Mouse (Mus musculus) erythroid progenitor cell, adult 5-6 weeks (primary cell): ENCODE results near the gene Marcksl1. TPM values are rescaled to one million over a fixed set of nuclear protein-coding genes. Genes with fewer than 3 reads are reported as not detected.
"Not testable (repeated sequence)": the region's sequence is repeated elsewhere in the genome, so short reads cannot be mapped to it uniquely, and the experiment has no call there.

Experiments used
- ATAC-seq: replicated peaks from 2 replicates; pipeline ENCODE4 v1.8.0; 2016; ENCODE audit warnings: moderate number of reproducible peaks, mild to moderate bottlenecking, moderate TSS enrichment, inconsistent platforms; ENCODE audit not compliant: poor library complexity, low FRiP score, severe bottlenecking
- total RNA-seq, 2 experiments: library from RNA; stranded (forward) in 1 of 2; stranded (reverse) in 1 of 2; fragments of 150-400 nt in 1 of 2; fragments of 186-747, 209-891 nt in 1 of 2; gene quantifications; 2 replicates each; pipeline versions ENCODE4 v1.2.3 to v1.2.4; 2015 to 2017; ENCODE audit warnings: low replicate concordance in 2 of 2

Gene Marcksl1
- total RNA-seq, 2 experiments from 2014 or later: 10.6 to 13.8 TPM

DNA sequence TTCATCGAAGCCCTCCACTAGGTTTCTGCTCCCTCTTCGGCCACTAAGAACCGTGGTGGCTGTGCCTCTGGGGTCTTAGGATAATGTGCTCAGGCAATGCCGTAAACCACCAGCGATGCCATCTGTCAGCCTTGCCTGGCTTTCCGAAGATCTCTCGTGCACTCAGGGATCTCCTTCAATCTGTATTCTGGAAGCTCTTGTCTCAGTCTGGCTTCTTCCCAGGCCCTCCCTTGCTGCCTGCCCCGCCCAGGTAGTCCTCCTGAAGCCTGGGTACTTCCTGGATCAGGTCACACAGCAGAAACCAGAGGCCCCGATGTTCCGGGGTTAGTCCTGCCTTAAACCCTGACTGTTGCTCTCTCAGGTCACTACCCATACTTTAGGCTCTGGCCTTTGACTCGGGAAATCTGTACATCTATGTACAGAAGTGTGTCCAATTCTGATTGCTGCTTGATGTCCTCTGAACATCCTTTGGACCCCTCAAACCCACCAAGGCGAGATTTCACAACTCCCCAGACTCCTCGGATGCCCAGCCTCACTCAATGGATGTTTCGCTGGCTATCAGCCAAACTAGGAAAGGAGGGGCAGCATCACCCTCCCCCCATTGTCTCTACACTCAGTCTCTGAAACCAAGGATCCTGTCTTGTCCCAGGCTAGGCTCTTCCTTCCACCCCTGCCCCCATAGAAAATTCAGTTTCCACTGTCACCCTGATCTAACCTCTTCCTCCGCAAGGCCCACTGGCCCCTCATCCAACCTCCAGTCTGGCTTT is 4.4 kb upstream of the Marcksl1 start:
- ATAC-seq: no peak

- no peak for ATAC-seq
Measured at GRCm38 (mm10) chr4:129509650-129510049, 3.7 kb upstream of the Marcksl1 start.

GRCm38 (mm10) chr4:129510723-129511412 is 2.5 kb upstream of the Marcksl1 start:
- ATAC-seq: no peak

GRCm38 (mm10) chr4:129511413-129512096 is 1.8 kb upstream of the Marcksl1 start:
- ATAC-seq: no peak

DNA sequence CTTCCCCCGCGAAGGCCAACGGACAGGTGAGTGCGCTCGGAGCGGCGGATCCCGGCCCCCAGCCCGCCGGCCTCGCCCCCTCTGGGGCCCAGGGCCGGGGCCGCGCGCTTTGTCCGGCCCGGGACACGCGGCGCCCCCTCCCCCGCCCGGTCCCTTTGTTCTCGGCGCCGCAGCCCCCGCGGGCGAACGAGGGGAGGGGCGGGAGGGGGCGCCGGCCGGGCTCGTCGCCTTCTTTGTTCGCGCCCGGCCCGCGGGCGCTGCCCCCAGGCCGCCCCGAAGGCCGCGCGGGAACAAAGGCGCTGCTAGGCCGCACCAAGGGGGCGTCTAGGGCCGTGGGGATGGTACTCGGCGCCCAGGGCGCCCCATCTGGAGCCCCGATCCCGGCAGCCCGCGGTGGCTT is 510 bp downstream of the Marcksl1 start:
- no peak for ATAC-seq

GRCm38 (mm10) chr4:129514300-129514898 is 1.0 kb downstream of the Marcksl1 start:
- peak; percentile 51 for ATAC-seq

DNA sequence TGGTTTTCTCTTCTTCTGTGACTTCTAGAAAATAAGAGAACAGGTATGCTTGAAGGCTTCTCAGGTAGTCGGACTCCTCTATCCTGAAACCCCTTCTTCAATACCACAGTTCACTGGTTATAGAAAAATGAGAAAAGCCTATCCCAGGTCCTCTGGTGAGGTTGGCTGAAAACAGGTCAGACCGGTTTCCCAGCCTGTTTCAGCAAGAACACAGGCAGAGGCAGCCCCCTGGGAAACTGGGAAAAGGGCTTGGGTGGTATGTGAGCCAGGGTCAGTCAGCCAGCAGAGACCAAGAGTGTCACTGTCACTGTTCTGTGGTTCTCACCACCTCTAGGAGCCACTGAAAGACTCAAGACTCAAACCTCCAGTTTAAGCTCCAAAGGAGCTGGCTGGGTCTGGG is 3.5 kb downstream of the Marcksl1 start:
- ATAC-seq: no peak

DNA sequence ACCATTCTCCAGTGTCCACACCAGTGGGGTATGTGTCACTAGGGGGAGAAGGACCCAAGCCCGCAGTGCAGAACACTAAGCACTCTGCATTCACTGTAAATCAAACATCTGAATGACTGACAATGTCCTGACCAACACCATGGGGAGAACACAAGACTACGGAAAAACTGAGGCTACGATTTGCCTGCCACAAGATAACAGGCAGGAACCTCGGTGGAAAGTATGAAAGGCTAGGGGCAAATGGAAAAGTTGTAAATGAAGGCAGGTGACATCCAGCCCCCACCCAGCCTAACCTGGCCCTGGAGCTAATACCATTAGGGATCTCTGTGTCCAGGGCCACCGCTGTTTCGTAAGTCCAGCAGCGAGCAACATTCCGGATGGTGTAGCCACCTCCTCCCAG is 5.1 kb downstream of the Marcksl1 start:
- ATAC-seq: no peak

DNA sequence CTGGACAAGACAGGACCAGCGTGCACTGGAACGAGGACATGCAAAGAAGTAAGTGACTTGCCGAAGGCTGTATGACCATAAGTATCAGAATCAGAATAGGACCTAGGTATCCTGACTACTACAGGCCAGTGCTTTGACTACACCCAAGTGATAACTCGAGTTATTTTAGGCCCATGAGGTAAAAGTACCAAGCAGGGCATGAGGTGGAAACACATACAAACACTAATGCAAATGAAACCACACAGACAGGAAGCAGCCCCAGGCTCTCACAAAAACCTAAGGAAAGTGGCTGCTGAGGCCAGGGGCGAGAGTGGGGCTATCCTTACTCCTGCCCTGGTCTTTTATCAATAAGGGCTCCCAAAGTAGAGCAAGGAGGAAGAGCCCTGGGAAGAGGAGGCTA is 12.0 kb downstream of the Marcksl1 start:
- no peak for ATAC-seq

GRCm38 (mm10) chr4:129525889-129526288 is 12.5 kb downstream of the Marcksl1 start:
- no peak for ATAC-seq

GRCm38 (mm10) chr4:129528901-129529300 is 15.5 kb downstream of the Marcksl1 start:
- not testable (repeated sequence) for ATAC-seq

DNA sequence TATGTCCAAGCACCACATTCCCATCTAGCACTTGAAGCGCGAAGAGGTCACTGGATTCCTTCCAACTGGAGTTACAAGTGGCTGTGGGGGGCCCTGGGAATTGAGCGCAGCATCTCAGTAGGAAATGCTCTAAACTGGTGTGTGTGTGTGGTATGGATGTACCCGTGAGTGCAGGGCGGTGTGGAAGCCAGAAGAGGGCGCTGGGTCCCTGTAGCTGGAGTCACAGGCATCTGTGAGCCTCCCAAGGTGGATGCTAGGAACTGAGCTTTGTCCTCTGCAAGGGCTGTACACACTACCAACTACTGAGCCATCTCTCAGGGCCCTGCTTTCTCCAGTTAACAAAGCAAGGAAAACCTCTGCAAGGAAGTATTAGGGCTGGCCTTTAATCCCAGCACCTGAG is 26.6 kb downstream of the Marcksl1 start:
- ATAC-seq: no peak

- peak; percentile 36 for ATAC-seq
Measured at GRCm38 (mm10) chr4:129541868-129542591, 28.6 kb downstream of the Marcksl1 start.

DNA sequence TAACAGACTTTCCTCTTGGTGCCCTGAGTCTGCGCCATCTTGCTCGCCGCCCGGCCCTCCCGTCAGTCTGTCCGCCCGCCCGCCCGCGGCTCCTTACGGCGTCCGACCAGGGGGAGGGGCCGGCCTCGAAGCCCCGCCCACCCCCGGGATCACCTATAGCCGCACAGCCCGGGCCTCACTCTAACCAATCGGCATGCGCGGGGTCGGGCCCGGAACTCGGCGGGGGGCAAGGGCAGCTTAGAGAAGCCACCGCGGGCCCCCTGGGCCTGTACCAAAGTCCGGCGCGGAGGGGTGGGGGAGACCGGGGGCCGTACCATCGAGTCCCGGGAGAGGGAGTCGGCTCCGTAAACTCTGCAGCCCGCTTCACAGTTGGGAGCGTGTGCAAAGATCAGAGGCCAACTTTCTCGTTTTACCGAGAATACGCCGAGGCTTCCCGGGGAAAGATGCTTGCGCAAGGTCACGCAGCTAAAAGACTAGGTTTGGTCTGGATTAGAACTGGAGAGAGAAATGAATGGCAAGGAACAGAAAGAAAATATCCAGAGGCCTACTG is 29.3 kb downstream of the Marcksl1 start, which contains the start of gene Hdac1:
Gene Hdac1 (minus strand): TSS at position 122 of the 550 bp plus-strand sequence.
- peak; percentile 92 for ATAC-seq

GRCm38 (mm10) chr4:129544106-129544505 is 30.7 kb downstream of the Marcksl1 start:
- no peak for ATAC-seq

- ATAC-seq: not testable (repeated sequence)
Measured at GRCm38 (mm10) chr4:129547631-129548030, 34.2 kb downstream of the Marcksl1 start.

DNA sequence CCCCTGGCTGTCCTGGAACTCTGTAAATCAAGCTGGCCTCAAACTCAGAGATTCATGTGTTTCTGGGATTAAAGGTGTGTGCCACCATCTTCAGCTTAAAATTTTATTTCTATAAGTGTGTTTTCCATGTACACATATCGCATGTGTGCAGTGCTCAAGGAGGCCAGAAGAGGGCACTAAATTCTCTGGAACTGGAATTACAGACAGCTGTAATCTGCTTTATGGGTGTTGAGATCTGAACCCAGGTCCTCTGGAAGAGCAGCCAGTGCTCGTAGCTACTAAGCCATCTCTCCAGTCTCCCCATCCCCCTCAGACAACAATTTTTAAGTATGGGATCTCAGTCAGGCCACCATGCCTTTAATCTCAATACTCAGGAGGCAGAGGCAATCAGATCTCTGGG is 35.9 kb downstream of the Marcksl1 start:
- ATAC-seq: peak; percentile 73

GRCm38 (mm10) chr4:129550295-129550694 is 36.9 kb downstream of the Marcksl1 start:
- ATAC-seq: no peak

DNA sequence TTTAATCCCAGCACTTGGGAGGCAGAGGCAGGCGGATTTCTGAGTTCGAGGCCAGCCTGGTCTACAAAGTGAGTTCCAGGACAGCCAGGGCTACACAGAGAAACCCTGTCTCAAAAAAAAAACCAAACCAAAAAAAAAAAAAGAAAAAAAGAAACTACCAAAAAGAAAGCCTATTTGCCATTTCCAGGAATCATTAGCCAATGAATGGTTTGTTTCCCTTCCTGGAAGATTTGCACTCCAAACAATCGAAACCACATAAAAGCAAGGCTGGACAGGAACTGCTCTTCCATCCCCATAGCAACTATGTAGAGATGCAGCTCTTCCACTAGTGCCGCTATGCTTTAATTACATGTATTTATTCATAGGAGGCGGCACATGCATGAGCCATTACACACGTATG is 41.1 kb downstream of the Marcksl1 start:
- not testable (repeated sequence) for ATAC-seq
